Mouse (Mus musculus) layer of hippocampus, adult 8-10 months (tissue): ENCODE measurements at regions not wholly inside any gene's neighbourhood (a gene's known extent, or its start where the extent isn't known, plus 50 kb on each side); places are given as distances from the start of the nearest gene placed in this dataset.
A peak's percentile ranks its signal among the peaks of the same experiment; 100 is the strongest.

Source experiments
- DNase-seq, 2 experiments: peaks; one replicate each; pipeline ENCODE4 v3.0.0; 2022; ENCODE audit warnings: low spot score in 2 of 2

DNA sequence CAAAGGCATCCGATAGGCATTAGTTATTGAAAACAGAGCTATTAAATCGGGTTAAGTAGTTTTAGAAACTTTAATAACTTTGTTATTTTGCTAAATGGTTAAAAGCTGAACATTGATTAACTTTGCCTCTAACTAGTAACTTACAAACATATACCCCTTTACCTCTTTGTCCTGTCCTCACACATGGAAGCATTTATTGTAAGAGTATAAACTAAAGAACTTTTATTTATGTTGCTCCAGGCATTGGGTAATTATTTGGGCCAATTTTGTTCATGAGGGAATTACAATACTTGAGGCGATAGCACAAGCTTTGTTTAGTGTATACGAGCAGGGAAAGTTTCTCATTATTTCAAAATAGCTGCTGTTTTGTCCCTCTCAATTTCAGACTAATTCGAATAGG is 328.4 kb upstream of the Gm9008 start:
- DNase-seq = no peak

DNA sequence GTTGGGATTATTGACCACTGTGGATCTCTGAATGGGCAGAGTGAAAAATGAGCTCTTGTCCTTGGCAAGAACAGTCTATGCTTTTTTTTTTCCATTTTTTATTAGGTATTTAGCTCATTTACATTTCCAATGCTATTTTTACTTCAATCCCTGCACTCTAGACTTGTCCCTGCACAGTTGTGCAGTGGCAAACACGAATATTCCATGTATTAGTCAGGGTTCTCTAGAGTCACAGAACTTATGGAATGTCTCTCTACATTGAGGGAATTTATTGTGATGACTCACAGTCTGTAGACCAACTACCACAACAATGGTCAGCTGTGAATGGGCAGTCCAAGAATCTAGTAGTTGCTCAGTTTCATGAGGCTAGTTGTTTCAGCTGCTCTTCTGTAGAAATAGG is 305.4 kb upstream of the Gm9008 start:
- no peak for DNase-seq

DNA sequence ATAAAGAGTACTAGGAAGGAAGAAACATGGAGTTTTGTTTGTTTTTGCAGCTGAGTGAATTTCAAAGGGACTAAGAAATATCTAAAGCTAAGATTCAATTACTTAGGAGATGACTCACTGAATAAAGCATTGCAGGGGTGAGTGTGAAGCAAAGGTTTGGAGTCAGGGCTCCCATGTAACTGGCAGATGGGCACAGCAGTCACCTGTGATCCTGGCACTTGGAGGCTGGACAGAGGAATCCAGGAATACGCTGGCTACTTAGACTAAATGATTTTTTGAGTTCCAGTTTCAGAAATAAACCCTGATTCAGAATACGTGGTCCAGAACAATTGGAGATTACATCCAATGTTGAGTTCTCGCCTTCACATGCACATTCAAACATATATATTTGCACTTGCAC is 282.6 kb upstream of the Gm9008 start:
- DNase-seq = no peak

DNA sequence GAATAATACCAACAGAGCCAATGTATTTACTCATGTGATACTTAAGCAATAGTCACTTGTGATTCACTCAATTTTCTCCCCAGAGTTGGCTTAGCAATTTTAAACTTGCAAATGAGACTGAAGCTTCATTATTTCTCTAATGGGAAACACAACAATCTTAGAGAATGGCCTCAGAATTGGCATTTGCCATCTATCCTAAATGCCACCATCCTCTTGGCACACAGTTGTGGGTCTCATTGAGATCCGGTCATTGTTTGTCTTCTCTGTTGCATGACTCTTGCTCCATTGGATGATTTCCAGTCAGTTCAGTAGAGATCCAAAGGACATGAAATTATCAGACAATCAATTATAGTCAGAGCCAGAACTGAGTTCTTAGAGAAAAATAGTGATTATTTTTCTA is 280.6 kb upstream of the Gm9008 start:
- no peak for DNase-seq

DNA sequence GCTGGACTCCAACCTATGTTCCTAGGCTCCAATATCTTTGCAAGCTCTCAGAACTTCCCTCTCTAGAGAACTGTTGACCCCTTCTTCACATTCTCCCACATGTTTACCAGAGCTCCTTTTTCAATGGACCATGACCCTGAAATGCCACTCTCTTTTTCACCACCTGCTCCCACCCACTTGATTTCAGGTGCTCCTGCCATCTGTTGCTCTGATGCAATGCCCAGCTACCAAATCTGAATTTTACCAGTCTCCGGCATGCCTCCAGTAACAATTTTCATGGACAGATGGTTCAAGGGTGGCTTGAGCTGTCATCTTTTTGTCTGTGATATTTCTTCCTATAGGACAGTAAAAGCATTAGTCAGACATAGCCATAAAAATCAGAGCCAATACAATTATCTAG is 279.5 kb upstream of the Gm9008 start:
- DNase-seq = peak in 1 of 2 experiments; percentile 9

DNA sequence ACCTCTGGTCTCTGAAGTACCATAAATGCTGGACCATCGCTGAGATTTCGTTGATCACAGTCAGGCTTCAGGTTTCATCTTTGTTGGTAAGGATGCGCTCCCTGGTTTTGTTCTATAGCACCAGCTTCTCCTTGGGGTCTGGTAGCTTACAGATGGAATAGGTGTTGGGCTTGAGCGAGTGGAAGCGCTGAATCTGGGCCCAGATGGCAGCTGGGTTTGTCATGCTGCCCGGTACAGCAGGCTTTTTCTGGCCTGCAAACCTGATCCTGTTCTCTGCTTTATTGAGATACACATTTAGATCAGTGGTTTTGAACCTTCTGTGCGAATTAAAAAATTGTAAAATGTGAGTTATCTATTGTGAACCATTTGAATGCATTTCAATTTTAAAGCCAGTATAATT is 266.3 kb upstream of the Gm9008 start:
- DNase-seq = peak; percentile 31 to 63

DNA sequence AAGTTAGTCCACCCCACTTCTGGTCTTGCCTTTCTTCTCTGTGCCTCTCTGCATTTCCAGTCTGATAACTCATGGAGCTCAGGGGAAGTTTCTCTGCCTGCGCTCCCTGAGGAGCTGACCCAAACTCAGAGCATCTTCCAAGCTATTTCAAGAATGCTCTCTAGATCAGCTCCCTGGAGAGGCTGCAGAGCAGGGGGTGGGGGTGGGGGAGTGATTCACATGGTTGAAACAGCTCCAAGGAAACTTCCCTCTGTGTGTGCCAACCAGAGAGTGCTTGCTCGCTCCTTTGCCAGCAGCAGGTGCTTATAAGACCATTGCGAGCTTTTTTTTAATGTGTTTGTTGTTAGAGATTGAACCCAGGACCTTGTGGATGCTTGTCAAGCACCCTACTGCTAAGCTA is 257.3 kb upstream of the Gm9008 start:
- peak in 1 of 2 experiments; percentile 12 for DNase-seq
